Mouse (Mus musculus): Measurements from ENCODE around the gene Soga3. TPM values are rescaled to one million over a fixed set of nuclear protein-coding genes. Genes with fewer than 3 reads are reported as not detected.

The Soga3 gene
- 0.87 and 1.2 TPM in 2 replicates for polyA plus RNA-seq (2016; fragmentation: Nextera tagmentation; extraction: Ambion mirVana)

GRCm38 (mm10) chr10:29143566-29144335, at the start of gene Soga3:
Soga3 (plus strand) TSS chr10:29143839.
- Histone ChIP-seq H3K4me2 (peak within 1 kb of the TSS; percentile 57), H3K9me3 (no peaks in the 10 kb centered on the region), H3K27me3 (peaks cover 63% of the 10 kb centered on the region), H3K36me3 (no peaks in the 10 kb centered on the region), H3K4me1 (replicated peaks) (peaks cover 29% of the 10 kb centered on the region), H3K9ac (replicated peaks) (peak within 1 kb of the TSS; percentile 27; the same call in 1 of the 2 replicates), H3K4me3 (replicated peaks) (peak within 1 kb of the TSS; percentile 35), H3K27ac (no peak within 1 kb of the TSS)
- under 1% methylated on average over 34 of the region's 34 CpGs for WGBS
- ATAC-seq (ENCODE audit: insufficient number of reproducible peaks, insufficient read depth, low FRiP score, low TSS enrichment, low read depth): no peak

- H3K27me3 ChIP-seq: no peaks in the 10 kb centered on the region
- H3K4me2 ChIP-seq: no peak overlapping the region
- H3K4me3 ChIP-seq (replicated peaks): no peak overlapping the region
- no peak for ATAC-seq (ENCODE audit: insufficient number of reproducible peaks, insufficient read depth, low FRiP score, low TSS enrichment, low read depth)
- no peaks in the 10 kb centered on the region for H3K4me1 ChIP-seq (replicated peaks)
- H3K27ac ChIP-seq: no peak overlapping the region
- no peaks in the 10 kb centered on the region for H3K9me3 ChIP-seq
- WGBS: 16% methylated on average over 4 of the region's 4 CpGs
- no peak overlapping the region for H3K9ac ChIP-seq (replicated peaks)
- no peaks in the 10 kb centered on the region for H3K36me3 ChIP-seq
These were observed 36.7 kb upstream of the Soga3 start for GRCm38 (mm10) chr10:29106962-29107361.

- H3K9ac ChIP-seq (replicated peaks): no peak overlapping the region
- no peak overlapping the region for H3K4me3 ChIP-seq (replicated peaks)
- H3K4me1 ChIP-seq (replicated peaks): peaks cover 22% of the 10 kb centered on the region
- H3K9me3 ChIP-seq: no peaks in the 10 kb centered on the region
- H3K27me3 ChIP-seq: peaks cover 52% of the 10 kb centered on the region
- H3K4me2 ChIP-seq: no peak overlapping the region
- no peak for ATAC-seq (ENCODE audit: insufficient number of reproducible peaks, insufficient read depth, low FRiP score, low TSS enrichment, low read depth)
- H3K27ac ChIP-seq: no peak overlapping the region
- no peaks in the 10 kb centered on the region for H3K36me3 ChIP-seq
- 31% methylated on average over 7 of the region's 7 CpGs for WGBS
These were observed 1.0 kb upstream of the Soga3 start for GRCm38 (mm10) chr10:29142556-29143105.

GRCm38 (mm10) chr10:29144612-29145405, 1.2 kb downstream of the Soga3 start:
- Histone ChIP-seq H3K4me1 (replicated peaks) (peaks cover 29% of the 10 kb centered on the region), H3K36me3 (no peaks in the 10 kb centered on the region), H3K27ac (no peak overlapping the region), H3K27me3 (peaks cover 69% of the 10 kb centered on the region), H3K4me2 (peak overlapping the region; percentile 57; the same call in 1 of the 2 replicates), H3K9me3 (no peaks in the 10 kb centered on the region), H3K4me3 (replicated peaks) (0 out of 2 replicates have a peak overlapping the region, but pooled peaks have one; percentile 35), H3K9ac (replicated peaks) (no peak overlapping the region)
- no peak for ATAC-seq (ENCODE audit: insufficient number of reproducible peaks, insufficient read depth, low FRiP score, low TSS enrichment, low read depth)
- WGBS: 17% methylated on average over 7 of the region's 12 CpGs

GRCm38 (mm10) chr10:29146198-29146857, 2.7 kb downstream of the Soga3 start:
- no peak overlapping the region for H3K27ac ChIP-seq

GRCm38 (mm10) chr10:29146858-29147640, 3.4 kb downstream of the Soga3 start:
- under 1% methylated on average over 62 of the region's 65 CpGs for WGBS
- peaks cover 29% of the 10 kb centered on the region for H3K4me1 ChIP-seq (replicated peaks)
- H3K27ac ChIP-seq: no peak overlapping the region
- no peaks in the 10 kb centered on the region for H3K36me3 ChIP-seq
- H3K4me3 ChIP-seq (replicated peaks): peak overlapping the region; percentile 58
- ATAC-seq (ENCODE audit: insufficient number of reproducible peaks, insufficient read depth, low FRiP score, low TSS enrichment, low read depth): peak; percentile 90
- H3K9me3 ChIP-seq: no peaks in the 10 kb centered on the region
- H3K9ac ChIP-seq (replicated peaks): no peak overlapping the region; the same call in 1 of the 2 replicates
- peak overlapping the region; percentile 98 for H3K4me2 ChIP-seq
- H3K27me3 ChIP-seq: peaks cover 66% of the 10 kb centered on the region

More at GRCm38 (mm10) chr10:29146198-29146857, 2.7 kb downstream of the Soga3 start:
- Histone ChIP-seq H3K4me2 (peak overlapping the region; percentile 98), H3K4me1 (replicated peaks) (peaks cover 29% of the 10 kb centered on the region), H3K36me3 (no peaks in the 10 kb centered on the region), H3K27me3 (peaks cover 66% of the 10 kb centered on the region), H3K4me3 (replicated peaks) (peak overlapping the region; percentile 58), H3K9me3 (no peaks in the 10 kb centered on the region), H3K9ac (replicated peaks) (no peak overlapping the region; the same call in 1 of the 2 replicates)
- peak; percentile 61; the same call in 1 of the 2 replicates for ATAC-seq (ENCODE audit: insufficient number of reproducible peaks, insufficient read depth, low FRiP score, low TSS enrichment, low read depth)
- under 1% methylated on average over 22 of the region's 22 CpGs for WGBS

- 0% methylated on average over 12 of the region's 12 CpGs for WGBS
- no peak overlapping the region for H3K27ac ChIP-seq
- no peaks in the 10 kb centered on the region for H3K36me3 ChIP-seq
- peaks cover 62% of the 10 kb centered on the region for H3K27me3 ChIP-seq
- no peaks in the 10 kb centered on the region for H3K9me3 ChIP-seq
- peaks cover 29% of the 10 kb centered on the region for H3K4me1 ChIP-seq (replicated peaks)
- no peak overlapping the region; the same call in 1 of the 2 replicates for H3K9ac ChIP-seq (replicated peaks)
- peak overlapping the region; percentile 58 for H3K4me3 ChIP-seq (replicated peaks)
- peak overlapping the region; percentile 98 for H3K4me2 ChIP-seq
- ATAC-seq (ENCODE audit: insufficient number of reproducible peaks, insufficient read depth, low FRiP score, low TSS enrichment, low read depth): no peak
These were observed 4.0 kb downstream of the Soga3 start for GRCm38 (mm10) chr10:29147641-29147990.

- Histone ChIP-seq H3K4me1 (replicated peaks) (peaks cover 29% of the 10 kb centered on the region), H3K4me2 (peak overlapping the region; percentile 98), H3K9me3 (no peaks in the 10 kb centered on the region), H3K9ac (replicated peaks) (no peak overlapping the region), H3K36me3 (no peaks in the 10 kb centered on the region), H3K27me3 (peaks cover 60% of the 10 kb centered on the region), H3K4me3 (replicated peaks) (peak overlapping the region; percentile 58), H3K27ac (no peak overlapping the region)
- ATAC-seq (ENCODE audit: insufficient number of reproducible peaks, insufficient read depth, low FRiP score, low TSS enrichment, low read depth): no peak
- WGBS: 2% methylated on average over 21 of the region's 21 CpGs
These were observed 4.4 kb downstream of the Soga3 start for GRCm38 (mm10) chr10:29148076-29148475.

- H3K27me3 ChIP-seq: no peaks in the 10 kb centered on the region
- H3K9me3 ChIP-seq: no peaks in the 10 kb centered on the region
- H3K4me2 ChIP-seq: no peak overlapping the region
- no peaks in the 10 kb centered on the region for H3K36me3 ChIP-seq
- 88% methylated on average over 3 of the region's 3 CpGs for WGBS
- no peak overlapping the region for H3K27ac ChIP-seq
- H3K4me1 ChIP-seq (replicated peaks): no peaks in the 10 kb centered on the region
- no peak for ATAC-seq (ENCODE audit: insufficient number of reproducible peaks, insufficient read depth, low FRiP score, low TSS enrichment, low read depth)
- no peak overlapping the region for H3K4me3 ChIP-seq (replicated peaks)
- H3K9ac ChIP-seq (replicated peaks): no peak overlapping the region
These were observed 11.7 kb downstream of the Soga3 start for GRCm38 (mm10) chr10:29155304-29155703.

GRCm38 (mm10) chr10:29161664-29162063, 18.0 kb downstream of the Soga3 start:
- no peak overlapping the region for H3K4me3 ChIP-seq (replicated peaks)
- WGBS: 91% methylated on average over 2 of the region's 2 CpGs
- no peak overlapping the region for H3K4me2 ChIP-seq
- H3K4me1 ChIP-seq (replicated peaks): no peaks in the 10 kb centered on the region
- ATAC-seq (ENCODE audit: insufficient number of reproducible peaks, insufficient read depth, low FRiP score, low TSS enrichment, low read depth): no peak
- H3K9ac ChIP-seq (replicated peaks): no peak overlapping the region
- H3K9me3 ChIP-seq: no peaks in the 10 kb centered on the region
- no peak overlapping the region for H3K27ac ChIP-seq
- no peaks in the 10 kb centered on the region for H3K27me3 ChIP-seq
- no peaks in the 10 kb centered on the region for H3K36me3 ChIP-seq
